Mouse (Mus musculus) erythroblast, embryonic 14.5 days (primary cell): Measurements from ENCODE around the gene AU040320.

ENCODE experiments used
- GATA1 ChIP-seq: IDR thresholded peaks from 2 replicates; pipeline ENCODE4 v1.6.1; 2012; ENCODE audit warnings: low read length, inconsistent platforms, mixed read lengths
- TAL1 ChIP-seq: IDR thresholded peaks from 3 replicates; pipeline ENCODE4 v1.6.1; 2012; ENCODE audit warnings: low read length, inconsistent platforms, mixed read lengths

GRCm38 (mm10) chr4:126845664-126846063 lies 92.3 kb downstream of the AU040320 start:
- no peak for TF ChIP-seq TAL1
- no peak for TF ChIP-seq GATA1
